Mouse (Mus musculus) forebrain, embryonic 16.5 days (tissue): ENCODE data around the gene Zdhhc21. TPM values are rescaled to one million over a fixed set of nuclear protein-coding genes. Genes with fewer than 3 reads are reported as not detected.

Source experiments
- ATAC-seq: fragments of 200-750 bp; cut with Nextera tagmentation; 2 replicates; pipeline ENCODE4 v1.8.0; 2017; ENCODE audit warnings: mild to moderate bottlenecking, moderate library complexity
- H3K27ac ChIP-seq: fragments of 300-500 bp; sonication (generic); 2 replicates; pipeline ENCODE4 v1.5.1; 2014; ENCODE audit warnings: low read length, control low read depth
- H3K27me3 ChIP-seq: fragments of 300-500 bp; sonication (generic); replicated peaks from 2 replicates; pipeline ENCODE4 v1.6.1; 2014; ENCODE audit warnings: low read length; ENCODE audit not compliant: control insufficient read depth, insufficient read depth
- H3K36me3 ChIP-seq: fragments of 300-500 bp; sonication (generic); 2 replicates; pipeline ENCODE4 v1.6.1; 2014; ENCODE audit not compliant: control insufficient read depth, insufficient read depth
- H3K4me1 ChIP-seq: fragments of 300-500 bp; sonication (generic); replicated peaks from 2 replicates; pipeline ENCODE4 v1.6.1; 2014; ENCODE audit warnings: low read length; ENCODE audit not compliant: control insufficient read depth, insufficient read depth
- H3K4me2 ChIP-seq: fragments of 300-500 bp; sonication (generic); 2 replicates; pipeline ENCODE4 v1.6.1; 2014; ENCODE audit warnings: mild to moderate bottlenecking, low read length, control low read depth
- H3K4me3 ChIP-seq: fragments of 300-500 bp; sonication (generic); replicated peaks from 2 replicates; pipeline ENCODE4 v1.5.1; 2014; ENCODE audit warnings: mild to moderate bottlenecking, low read length, control low read depth
- H3K9ac ChIP-seq: fragments of 300-500 bp; sonication (generic); replicated peaks from 2 replicates; pipeline ENCODE4 v1.6.1; 2014; ENCODE audit warnings: low read depth, low read length, control low read depth
- H3K9me3 ChIP-seq: fragments of 300-500 bp; sonication (generic); 2 replicates; pipeline ENCODE4 v1.6.1; 2016; ENCODE audit warnings: low read length; ENCODE audit not compliant: control insufficient read depth
- WGBS: fragments of 180-500 bp; shearing (Covaris S2); extraction: QIAGEN DNeasy Blood & Tissue Kit; methylation state at CpG from one replicate; pipeline ENCODE4 v1.1.7; 2014; 5-methylcytosine and 5-hydroxymethylcytosine counted together
- polyA plus RNA-seq: library from polyadenylated mRNA; unstranded; fragments of >200 nt; fragmentation: Nextera tagmentation; extraction: Ambion mirVana; gene quantifications from 2 replicates; pipeline ENCODE4 v1.2.1, GENCODE M21; 2015

The Zdhhc21 gene
- polyA plus RNA-seq, 1 experiment from 2014 or later = 20.1 TPM

GRCm38 (mm10) chr4:82882500-82882899, 22.7 kb upstream of the Zdhhc21 start:
- Histone ChIP-seq H3K9ac (no peak overlapping the region), H3K4me3 (no peak overlapping the region)
- WGBS = 84% methylated on average over 9 of the region's 9 CpGs

DNA sequence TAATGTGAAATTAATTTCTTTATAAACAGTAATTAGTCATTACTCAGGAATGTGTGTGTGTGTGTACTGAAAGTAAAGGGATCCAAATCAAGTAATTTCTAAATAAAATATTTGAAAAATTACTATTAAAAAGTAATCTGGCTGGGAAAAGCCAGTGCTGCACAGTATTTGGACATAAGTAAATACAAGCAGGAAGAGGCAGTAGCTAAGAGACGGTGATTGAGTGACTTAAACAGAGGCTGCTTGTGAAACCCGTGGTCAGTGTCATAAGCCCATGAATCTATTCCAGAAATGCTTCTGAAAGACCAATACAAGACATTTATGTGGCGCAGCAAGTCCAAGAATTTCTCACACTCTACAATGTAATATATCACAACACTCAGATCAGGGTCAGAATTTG, 21.6 kb upstream of the Zdhhc21 start:
- no peaks in the 10 kb centered on the region for H3K27me3 ChIP-seq
- WGBS = 80% methylated on average over 3 of the region's 3 CpGs
- no peak for ATAC-seq
- peaks cover 4% of the 10 kb centered on the region; the same call in 1 of the 2 replicates for H3K4me1 ChIP-seq
- no peaks in the 10 kb centered on the region for H3K36me3 ChIP-seq
- H3K9ac ChIP-seq = no peak overlapping the region
- H3K27ac ChIP-seq = no peak overlapping the region
- H3K4me3 ChIP-seq = no peak overlapping the region
- no peak overlapping the region for H3K4me2 ChIP-seq
- H3K9me3 ChIP-seq = no peaks in the 10 kb centered on the region

More at GRCm38 (mm10) chr4:82882500-82882899, 22.7 kb upstream of the Zdhhc21 start:
- no peaks in the 10 kb centered on the region for H3K27me3 ChIP-seq
- peaks cover 4% of the 10 kb centered on the region; the same call in 1 of the 2 replicates for H3K4me1 ChIP-seq
- ATAC-seq = no peak
- H3K4me2 ChIP-seq = no peak overlapping the region
- no peaks in the 10 kb centered on the region for H3K36me3 ChIP-seq
- H3K27ac ChIP-seq = no peak overlapping the region
- no peaks in the 10 kb centered on the region for H3K9me3 ChIP-seq

GRCm38 (mm10) chr4:82880243-82880642, 20.5 kb upstream of the Zdhhc21 start:
- no peak overlapping the region for H3K4me2 ChIP-seq
- 87% methylated on average over 2 of the region's 2 CpGs for WGBS
- no peak overlapping the region for H3K27ac ChIP-seq
- H3K9me3 ChIP-seq = no peaks in the 10 kb centered on the region
- no peak for ATAC-seq
- H3K9ac ChIP-seq = no peak overlapping the region
- H3K4me3 ChIP-seq = no peak overlapping the region
- no peaks in the 10 kb centered on the region for H3K36me3 ChIP-seq
- H3K27me3 ChIP-seq = no peaks in the 10 kb centered on the region
- H3K4me1 ChIP-seq = peaks cover 4% of the 10 kb centered on the region; the same call in 1 of the 2 replicates

DNA sequence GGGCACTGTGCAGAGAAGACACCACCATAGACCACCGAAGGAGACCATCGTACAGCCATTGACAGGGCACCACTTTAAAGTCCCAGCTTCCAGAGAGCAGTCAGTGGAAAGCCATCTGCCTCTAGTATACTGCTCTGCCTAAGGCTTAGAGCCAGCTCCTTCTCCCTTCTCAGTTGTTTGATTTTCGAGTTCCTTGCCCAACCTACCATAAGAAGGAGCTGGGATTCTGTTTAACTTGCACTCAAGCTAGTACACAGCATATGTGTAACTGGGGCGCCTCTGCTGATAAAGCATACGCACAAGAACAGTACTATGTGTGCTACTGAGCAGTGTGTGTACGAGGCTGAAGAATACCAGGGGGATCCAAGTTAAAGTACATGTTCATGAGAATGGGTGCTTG, 19.4 kb upstream of the Zdhhc21 start:
- Histone ChIP-seq H3K4me2 (no peak overlapping the region), H3K36me3 (no peaks in the 10 kb centered on the region), H3K27ac (no peak overlapping the region), H3K27me3 (no peaks in the 10 kb centered on the region), H3K9me3 (no peaks in the 10 kb centered on the region), H3K4me1 (no peaks in the 10 kb centered on the region; the same call in 1 of the 2 replicates), H3K9ac (no peak overlapping the region), H3K4me3 (no peak overlapping the region)
- 73% methylated on average over 6 of the region's 6 CpGs for WGBS
- peak; percentile 80 for ATAC-seq

DNA sequence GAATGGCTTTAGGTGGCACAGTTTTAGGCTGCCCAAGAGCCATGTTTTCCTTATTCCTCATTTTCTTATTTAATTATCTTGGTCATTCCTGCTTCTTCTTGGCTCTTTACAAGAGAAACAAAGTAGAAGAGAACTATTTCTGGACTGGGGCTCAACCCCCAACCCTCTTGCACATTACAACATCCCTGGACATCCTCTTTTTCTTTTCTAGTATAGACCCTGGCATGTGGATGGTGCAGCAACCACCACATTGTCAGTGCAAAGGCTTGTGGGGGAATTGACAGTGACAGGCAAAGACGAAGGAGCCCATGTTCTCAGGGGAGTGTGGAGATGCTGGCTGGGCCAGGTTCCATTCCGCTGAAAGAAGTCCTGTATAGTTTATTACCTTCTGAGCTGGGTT, 16.9 kb upstream of the Zdhhc21 start:
- Histone ChIP-seq H3K27me3 (no peaks in the 10 kb centered on the region), H3K4me2 (no peak overlapping the region), H3K4me1 (no peaks in the 10 kb centered on the region; the same call in 1 of the 2 replicates), H3K36me3 (no peaks in the 10 kb centered on the region), H3K9ac (no peak overlapping the region), H3K27ac (no peak overlapping the region), H3K4me3 (no peak overlapping the region), H3K9me3 (no peaks in the 10 kb centered on the region)
- 80% methylated on average over 2 of the region's 2 CpGs for WGBS
- no peak for ATAC-seq

DNA sequence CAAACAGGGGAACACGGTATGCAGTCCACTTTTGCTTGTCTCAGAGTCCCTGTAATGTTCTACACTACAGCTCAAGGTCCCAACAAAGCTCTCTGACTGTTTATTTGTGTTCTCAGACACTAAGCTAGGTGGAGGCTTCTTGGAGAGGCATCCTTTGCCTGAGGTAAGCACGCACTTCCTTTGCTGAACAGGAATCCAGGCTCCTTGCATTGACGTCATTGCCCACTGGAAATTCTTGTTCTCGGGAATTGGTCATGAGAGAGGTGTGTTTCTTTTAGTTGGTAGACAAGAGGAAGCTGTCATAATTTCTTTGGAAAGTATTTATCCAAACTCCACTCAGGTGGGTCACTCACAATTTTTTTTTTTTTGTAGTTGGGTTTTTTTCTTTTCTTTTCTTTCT, 15.8 kb upstream of the Zdhhc21 start:
- no peak overlapping the region for H3K27ac ChIP-seq
- no peaks in the 10 kb centered on the region for H3K27me3 ChIP-seq
- no peaks in the 10 kb centered on the region for H3K36me3 ChIP-seq
- H3K9me3 ChIP-seq = no peaks in the 10 kb centered on the region
- no peak overlapping the region for H3K4me2 ChIP-seq
- no peak for ATAC-seq
- no peak overlapping the region for H3K9ac ChIP-seq
- no peak overlapping the region for H3K4me3 ChIP-seq
- no peaks in the 10 kb centered on the region; the same call in 1 of the 2 replicates for H3K4me1 ChIP-seq
- 80% methylated on average over 4 of the region's 4 CpGs for WGBS

GRCm38 (mm10) chr4:82874791-82875190, 15.0 kb upstream of the Zdhhc21 start:
- Histone ChIP-seq H3K27me3 (no peaks in the 10 kb centered on the region), H3K4me3 (no peak overlapping the region), H3K27ac (no peak overlapping the region), H3K36me3 (no peaks in the 10 kb centered on the region), H3K4me2 (no peak overlapping the region), H3K4me1 (no peaks in the 10 kb centered on the region; the same call in 1 of the 2 replicates), H3K9me3 (no peaks in the 10 kb centered on the region), H3K9ac (no peak overlapping the region)
- 69% methylated on average over 4 of the region's 4 CpGs for WGBS
- no peak for ATAC-seq

DNA sequence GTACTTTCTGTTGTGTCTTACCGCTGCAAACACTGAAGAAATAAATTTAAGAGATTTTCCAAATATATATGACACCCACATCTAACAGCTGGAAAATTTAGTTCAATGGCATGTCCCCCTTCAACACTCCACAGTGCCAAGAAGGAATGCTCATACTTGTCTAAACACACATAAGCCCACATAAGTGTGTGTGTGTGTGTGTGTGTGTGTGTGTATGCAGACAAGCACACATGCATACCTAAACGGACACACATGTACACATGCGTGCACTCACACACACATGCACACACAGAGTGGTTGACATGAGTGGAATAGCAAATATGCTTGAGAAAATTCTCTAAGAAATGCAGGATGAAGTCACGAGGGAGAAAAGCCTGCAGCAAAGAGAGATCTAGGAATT, 12.8 kb upstream of the Zdhhc21 start:
- no peak for ATAC-seq
- no peak overlapping the region for H3K4me2 ChIP-seq
- H3K27me3 ChIP-seq = no peaks in the 10 kb centered on the region
- H3K9me3 ChIP-seq = no peaks in the 10 kb centered on the region
- WGBS = 81% methylated on average over 4 of the region's 4 CpGs
- no peak overlapping the region for H3K4me3 ChIP-seq
- no peaks in the 10 kb centered on the region for H3K36me3 ChIP-seq
- no peak overlapping the region for H3K9ac ChIP-seq
- H3K27ac ChIP-seq = no peak overlapping the region
- no peaks in the 10 kb centered on the region for H3K4me1 ChIP-seq

- H3K36me3 ChIP-seq = no peaks in the 10 kb centered on the region
- no peaks in the 10 kb centered on the region for H3K27me3 ChIP-seq
- H3K4me1 ChIP-seq = no peaks in the 10 kb centered on the region
- no peak for ATAC-seq
- H3K27ac ChIP-seq = no peak overlapping the region
- H3K4me3 ChIP-seq = no peak overlapping the region
- no peak overlapping the region for H3K4me2 ChIP-seq
- H3K9ac ChIP-seq = no peak overlapping the region
- WGBS = 23% methylated on average over 6 of the region's 6 CpGs
- H3K9me3 ChIP-seq = no peaks in the 10 kb centered on the region
These were observed 12.4 kb upstream of the Zdhhc21 start for GRCm38 (mm10) chr4:82872121-82872520.

DNA sequence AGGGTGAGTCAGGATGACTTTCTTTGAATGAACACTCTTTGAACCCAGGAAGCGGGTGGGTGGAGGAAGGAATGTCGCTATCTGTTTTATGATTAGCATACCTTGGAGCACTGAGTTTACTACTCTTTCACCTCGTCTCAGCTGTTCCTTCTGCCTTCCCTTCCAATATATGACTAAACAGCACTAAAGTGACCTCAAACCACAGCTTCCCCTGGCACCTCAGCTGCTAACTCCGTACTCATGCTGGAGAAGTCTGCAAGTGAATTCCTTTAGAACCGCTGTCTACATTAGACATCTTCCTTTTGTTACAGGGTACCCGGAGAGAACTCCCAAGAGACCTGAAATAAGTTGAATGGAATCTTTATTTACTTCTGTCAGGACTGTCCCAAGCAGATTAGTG, 11.2 kb upstream of the Zdhhc21 start:
- no peak overlapping the region for H3K27ac ChIP-seq
- no peak overlapping the region for H3K4me3 ChIP-seq
- H3K9me3 ChIP-seq = no peaks in the 10 kb centered on the region
- no peak for ATAC-seq
- 90% methylated on average over 4 of the region's 6 CpGs for WGBS
- no peak overlapping the region for H3K9ac ChIP-seq
- no peaks in the 10 kb centered on the region for H3K4me1 ChIP-seq
- H3K4me2 ChIP-seq = no peak overlapping the region
- H3K27me3 ChIP-seq = no peaks in the 10 kb centered on the region
- no peaks in the 10 kb centered on the region for H3K36me3 ChIP-seq
